Mouse (Mus musculus) layer of hippocampus, postnatal 10 days (tissue): ENCODE measurements around the gene Gsk3b. TPM values are rescaled to one million over a fixed set of nuclear protein-coding genes. Genes with fewer than 3 reads are reported as not detected.

Source experiments
- DNase-seq, 2 experiments: peaks; one replicate each; pipeline ENCODE4 v3.0.0; 2021; ENCODE audit warnings: low spot score in 2 of 2
- long read RNA-seq: library from polyadenylated mRNA; stranded (forward); transcript quantifications from one replicate; pipeline ENCODE4 v2.0.0, GENCODE M21; 2023
- total RNA-seq, 2 experiments: library from RNA; stranded (reverse); gene quantifications; 2 replicates each; pipeline ENCODE4 v1.2.3; 2021

The Gsk3b gene
- 100 to 1,000 TPM; 219 to 238 TPM for total RNA-seq
- long read RNA-seq, full-length matches to known transcripts, result 2 of 14 reads
- long read RNA-seq, partial matches to known transcripts, result 3 of 14 reads
- long read RNA-seq, other reads (novel, unspliced or antisense), result 9 of 14 reads

GRCm38 (mm10) chr16:38088629-38089446 lies at the start of gene Gsk3b:
TSS of gene Gsk3b (plus strand) at chr16:38089001.
- peak; percentile 99 for DNase-seq

DNA sequence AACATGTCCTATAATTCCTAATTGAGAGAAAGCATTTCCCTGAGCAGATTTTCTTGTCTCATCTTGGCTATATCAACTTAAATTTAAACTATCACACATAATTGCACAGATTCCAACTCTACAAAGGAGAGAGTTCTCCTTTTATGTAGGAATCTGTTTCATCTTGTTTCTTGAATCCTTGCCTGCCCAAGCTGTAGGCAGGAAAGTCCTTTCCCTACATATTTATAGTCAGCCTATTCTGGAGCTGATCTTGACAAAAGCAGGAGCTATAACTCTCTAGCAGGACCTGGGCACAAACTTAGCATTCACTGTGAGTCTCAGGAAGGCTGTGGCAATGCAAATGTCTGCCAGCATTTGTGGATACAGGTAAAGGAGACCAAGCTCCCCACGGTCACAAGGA lies 46.6 kb upstream of the Gsk3b start:
- DNase-seq, result no peak

DNA sequence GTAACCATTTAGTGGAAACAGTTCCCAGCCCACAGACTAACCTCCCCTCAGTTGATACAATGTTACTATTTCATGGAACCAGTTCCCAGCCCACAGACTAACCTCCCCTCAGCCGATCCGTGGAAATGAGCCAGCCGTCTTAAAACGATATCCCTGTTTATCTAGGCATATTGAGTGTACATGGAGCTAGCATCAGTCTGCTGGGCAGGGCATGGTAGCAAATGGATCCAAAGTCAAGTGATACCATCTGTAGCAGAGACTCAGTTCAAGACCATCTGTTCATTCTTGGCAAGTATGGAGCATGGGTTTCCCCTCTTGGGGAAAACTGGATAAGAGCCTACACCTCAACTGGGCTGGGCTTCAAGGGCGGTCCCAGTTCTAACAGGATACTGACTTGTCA lies 44.2 kb upstream of the Gsk3b start:
- peak; percentile 28 to 42 for DNase-seq

- peak in 1 of 2 experiments; percentile 6 for DNase-seq
Measured at GRCm38 (mm10) chr16:38047781-38048558, 40.8 kb upstream of the Gsk3b start.

DNA sequence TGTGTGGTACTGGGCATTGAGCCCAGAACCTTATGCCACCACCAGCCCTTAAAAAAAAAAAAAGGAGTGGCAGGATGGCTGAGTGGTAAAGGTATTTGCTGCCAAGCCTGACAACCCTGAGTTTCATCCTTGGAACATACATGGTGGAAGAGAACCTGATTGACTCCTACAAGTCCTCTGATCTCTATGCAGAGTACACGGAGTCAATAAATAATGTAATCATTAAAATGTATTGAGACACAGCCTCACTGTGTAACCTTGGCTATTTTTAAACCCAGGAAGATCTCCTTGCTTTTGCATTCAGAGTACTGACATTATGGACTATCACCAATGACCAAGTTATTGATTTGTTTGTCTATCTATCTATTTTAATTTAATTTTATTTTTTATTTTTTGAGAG lies 30.9 kb upstream of the Gsk3b start:
- DNase-seq, result no peak

DNA sequence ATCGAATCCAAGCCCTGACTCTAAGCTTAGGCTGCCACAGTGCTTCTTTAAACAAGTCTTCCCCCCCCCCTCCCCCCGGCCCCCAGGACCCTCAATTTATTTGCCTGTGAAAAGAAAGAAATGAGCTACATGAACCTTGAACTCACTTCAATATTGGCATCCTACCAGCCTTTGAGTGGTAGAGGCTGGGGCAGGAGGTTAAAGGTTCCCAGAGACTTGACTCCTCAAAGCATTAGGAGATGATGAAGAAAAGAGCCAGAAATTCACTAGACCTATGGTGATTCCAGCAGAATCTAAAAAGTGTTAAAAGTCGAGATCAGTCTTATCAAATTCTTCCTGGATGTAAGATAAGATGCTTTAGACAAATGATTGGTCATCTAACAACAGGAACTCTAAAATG lies 30.0 kb upstream of the Gsk3b start:
- no peak for DNase-seq

DNA sequence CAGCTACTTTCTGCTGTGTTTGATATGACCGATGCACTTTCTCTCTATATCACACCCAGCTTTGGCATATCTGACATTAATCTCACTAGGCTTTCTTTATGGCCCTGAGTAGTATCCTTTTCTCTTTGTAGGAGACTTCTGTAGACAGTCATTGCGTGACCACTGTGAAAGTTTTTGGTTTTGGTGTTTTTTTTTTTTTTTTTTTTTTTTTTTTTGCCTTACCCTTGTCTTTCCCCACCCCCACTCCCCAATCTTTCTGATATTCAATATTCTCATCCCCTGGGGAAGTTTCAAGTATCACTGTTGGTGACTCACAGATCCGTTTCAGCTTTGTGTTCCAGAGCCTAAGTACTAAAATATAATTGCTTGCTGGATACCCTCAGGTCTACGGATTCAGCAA lies 29.2 kb upstream of the Gsk3b start:
- DNase-seq, result no peak

DNA sequence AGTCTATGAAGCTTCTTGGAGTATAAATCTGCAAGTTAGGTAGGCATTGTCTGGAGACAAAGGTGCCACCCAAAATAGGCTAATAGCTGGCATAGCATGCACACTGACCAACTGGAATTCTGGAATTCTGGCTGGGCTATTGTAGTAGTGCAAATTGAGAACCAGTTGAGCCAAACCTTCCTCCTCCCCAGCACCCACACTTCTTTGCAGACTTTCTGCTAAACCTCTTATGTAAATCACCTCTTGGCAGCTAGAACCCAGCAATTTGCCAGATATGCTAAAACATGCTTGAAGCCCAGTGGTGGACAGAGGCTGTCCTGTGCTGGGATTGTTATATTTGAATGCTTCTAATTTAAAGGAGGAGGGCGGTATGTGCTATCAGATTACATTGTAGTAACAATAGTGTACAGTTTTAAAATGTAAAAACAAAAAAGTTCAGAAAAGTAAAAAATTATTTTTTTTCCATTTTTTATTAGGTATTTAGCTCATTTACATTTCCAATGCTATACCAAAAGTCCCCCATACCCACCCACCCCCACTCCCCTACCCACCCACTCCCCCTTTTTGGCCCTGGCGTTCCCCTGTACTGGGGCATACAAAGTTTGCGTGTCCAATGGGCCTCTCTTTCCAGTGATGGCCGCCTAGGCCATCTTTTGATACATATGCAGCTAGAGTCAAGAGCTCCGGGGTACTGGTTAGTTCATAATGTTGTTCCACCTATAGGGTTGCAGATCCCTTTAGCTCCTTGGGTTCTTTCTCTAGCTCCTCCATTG lies 14.8 kb upstream of the Gsk3b start:
- DNase-seq, result peak in 1 of 2 experiments; percentile 36

GRCm38 (mm10) chr16:38080201-38080600 lies 8.6 kb upstream of the Gsk3b start:
- DNase-seq, result no peak

DNA sequence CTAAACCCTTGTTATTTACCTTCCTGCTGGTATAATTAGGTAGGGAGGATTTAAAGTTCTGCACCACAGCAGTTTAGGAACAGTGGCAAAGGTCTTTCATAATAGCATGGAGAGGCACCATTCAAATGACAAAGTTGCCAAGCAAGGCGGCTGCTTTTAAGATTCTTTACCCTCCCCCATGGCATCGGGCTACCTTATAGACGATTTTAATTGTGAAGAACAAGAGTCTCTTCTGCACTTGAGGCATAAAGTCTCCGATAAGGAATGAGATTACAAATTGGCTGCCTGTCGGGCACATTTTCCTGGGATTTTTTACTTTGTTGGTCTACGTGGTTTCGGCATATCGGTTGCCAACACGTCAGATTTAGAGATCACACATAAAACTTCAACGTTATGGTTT lies 1.6 kb upstream of the Gsk3b start:
- no peak for DNase-seq

- DNase-seq, result peak in 1 of 2 experiments; percentile 20
Measured at GRCm38 (mm10) chr16:38087645-38088125, 1.1 kb upstream of the Gsk3b start.

DNA sequence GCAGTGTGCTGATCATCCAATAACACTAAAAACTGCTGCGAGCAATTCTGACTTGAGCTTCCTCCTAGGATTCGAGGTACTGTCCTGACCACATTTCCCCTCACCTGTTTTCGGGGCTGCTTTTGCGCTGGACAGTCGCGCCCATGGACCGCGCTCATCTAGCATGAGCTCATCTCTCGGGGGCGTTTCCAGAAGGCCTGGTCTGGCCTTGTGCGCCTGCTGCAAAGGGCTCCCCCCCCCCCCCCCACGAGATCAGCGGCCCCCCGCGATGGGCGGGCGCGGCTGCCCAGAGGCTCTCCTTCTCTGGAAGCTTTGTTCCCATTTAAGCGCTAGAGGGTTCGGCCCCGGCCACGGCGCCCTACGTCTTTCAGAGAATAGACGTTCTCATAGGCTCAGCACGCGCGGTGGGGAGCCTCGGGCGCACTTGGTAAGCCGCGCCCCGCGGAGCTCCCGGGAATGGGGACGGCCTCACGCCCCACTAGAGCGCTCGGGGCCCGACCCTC lies 624 bp upstream of the Gsk3b start:
- no peak for DNase-seq

DNA sequence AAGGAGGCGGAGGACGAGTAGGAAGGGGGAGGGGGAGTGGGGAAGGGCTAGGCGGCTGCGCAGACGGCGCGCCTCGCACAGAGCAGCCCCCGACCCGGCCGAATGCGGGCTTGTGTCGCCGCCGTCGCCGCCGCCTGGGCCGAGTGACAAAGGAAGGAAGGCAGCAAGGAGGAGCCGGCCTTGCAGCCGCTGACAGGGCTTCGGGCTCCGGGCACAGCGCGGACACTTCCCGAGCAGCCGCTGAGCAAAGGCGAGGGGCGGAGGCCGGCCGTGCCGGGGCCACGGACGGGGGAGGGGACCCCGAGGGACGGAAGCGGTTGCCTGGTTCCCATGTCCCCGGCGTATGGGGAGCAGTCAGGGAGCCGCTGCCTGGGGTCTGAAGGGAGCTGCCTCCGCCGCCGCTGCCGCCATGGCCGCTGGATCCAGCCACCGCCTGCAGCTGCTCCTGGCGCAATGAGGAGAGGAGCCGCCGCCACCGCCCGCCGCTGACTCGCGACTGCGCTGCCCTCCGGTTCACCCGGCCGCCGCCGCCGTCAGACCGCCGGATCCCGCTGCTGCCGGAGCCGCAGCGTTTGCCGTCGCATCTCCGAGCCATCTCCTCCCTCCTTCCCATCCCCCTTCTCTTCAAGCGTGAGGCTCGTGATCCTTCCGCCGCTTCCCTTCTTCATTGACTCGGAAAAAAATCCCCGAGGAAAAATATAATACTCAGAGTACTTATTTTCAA lies 808 bp downstream of the Gsk3b start:
- DNase-seq, result no peak

- DNase-seq, result no peak
Measured at GRCm38 (mm10) chr16:38090341-38091005, 1.7 kb downstream of the Gsk3b start.

- DNase-seq, result no peak
Measured at GRCm38 (mm10) chr16:38091041-38091440, 2.2 kb downstream of the Gsk3b start.

DNA sequence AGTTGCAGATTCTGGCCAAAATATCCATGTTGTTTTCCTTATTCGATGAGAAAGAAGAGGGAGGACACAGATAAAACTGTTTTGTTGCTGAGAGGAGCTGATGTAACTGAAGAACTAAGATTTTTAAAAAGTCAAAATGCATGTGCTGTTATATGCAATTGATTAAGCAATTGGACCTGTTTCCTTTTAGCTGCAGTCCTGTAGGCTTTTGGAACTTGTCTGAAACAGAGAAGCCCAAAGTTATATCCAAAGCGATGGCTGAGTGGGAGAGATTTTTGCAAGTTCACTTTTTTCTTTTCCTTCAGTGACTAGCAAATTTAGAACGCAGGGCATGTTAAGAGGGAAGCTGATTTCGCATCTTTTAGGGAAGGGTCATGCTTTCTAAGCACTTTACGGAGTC lies 2.9 kb downstream of the Gsk3b start:
- no peak for DNase-seq

DNA sequence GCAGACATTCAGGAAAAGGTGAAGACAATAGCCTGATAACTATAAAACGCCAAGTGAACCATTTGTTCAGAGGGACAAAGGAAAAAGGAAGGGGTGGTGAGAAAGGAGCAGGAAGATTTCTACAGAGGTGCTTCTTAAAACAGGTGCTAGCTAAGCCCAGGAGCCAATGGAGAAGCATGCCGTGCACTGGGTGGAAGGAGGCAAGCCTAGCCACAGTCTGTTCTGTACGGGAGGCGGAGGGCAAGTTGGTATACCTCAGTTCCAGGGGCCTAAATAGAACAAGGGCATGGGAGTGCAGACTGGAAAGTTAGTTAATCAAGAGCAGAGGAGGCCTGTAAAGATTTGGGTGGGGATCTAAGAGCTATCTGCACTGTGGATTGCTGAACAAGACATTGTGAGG lies 3.8 kb downstream of the Gsk3b start:
- DNase-seq, result no peak

GRCm38 (mm10) chr16:38095181-38095851 lies 6.5 kb downstream of the Gsk3b start:
- DNase-seq, result no peak

GRCm38 (mm10) chr16:38097521-38097920 lies 8.7 kb downstream of the Gsk3b start:
- no peak for DNase-seq
